Mouse (Mus musculus) hindbrain, embryonic 10.5 days (tissue): ENCODE data around the gene Gm11077. TPM values are rescaled to one million over a fixed set of nuclear protein-coding genes. Genes with fewer than 3 reads are reported as not detected.

Source experiments
- polyA plus RNA-seq: library from polyadenylated mRNA; unstranded; fragments of >200 nt; fragmentation: Nextera tagmentation; extraction: Ambion mirVana; gene quantifications from 2 replicates; pipeline ENCODE4 v1.2.1, GENCODE M21; 2016

Gm11077 gene
- polyA plus RNA-seq, 1 experiment from 2014 or later: not detected

Other genes starting within 250 kb of the Gm11077 start
- gene Aebp2, start 106.6 kb upstream of the Gm11077 start, polyA plus RNA-seq: 8.0 and 9.4 TPM in 2 replicates